Mouse (Mus musculus): Measurements from ENCODE around the gene Slc30a5.
"Not testable (repeated sequence)": the region's sequence is repeated elsewhere in the genome, so short reads cannot be mapped to it uniquely, and the experiment has no call there.

Slc30a5 gene

GRCm38 (mm10) chr13:100832741-100833639 lies at the start of gene Slc30a5:
TSS of gene Slc30a5 (minus strand) at chr13:100833427.
- DNase-seq (ENCODE audit: extremely low spot score) = peak; percentile 99

GRCm38 (mm10) chr13:100881944-100882343 lies 48.7 kb upstream of the Slc30a5 start:
- DNase-seq (ENCODE audit: extremely low spot score) = no peak

GRCm38 (mm10) chr13:100879806-100880205 lies 46.6 kb upstream of the Slc30a5 start:
- DNase-seq (ENCODE audit: extremely low spot score) = no peak

DNA sequence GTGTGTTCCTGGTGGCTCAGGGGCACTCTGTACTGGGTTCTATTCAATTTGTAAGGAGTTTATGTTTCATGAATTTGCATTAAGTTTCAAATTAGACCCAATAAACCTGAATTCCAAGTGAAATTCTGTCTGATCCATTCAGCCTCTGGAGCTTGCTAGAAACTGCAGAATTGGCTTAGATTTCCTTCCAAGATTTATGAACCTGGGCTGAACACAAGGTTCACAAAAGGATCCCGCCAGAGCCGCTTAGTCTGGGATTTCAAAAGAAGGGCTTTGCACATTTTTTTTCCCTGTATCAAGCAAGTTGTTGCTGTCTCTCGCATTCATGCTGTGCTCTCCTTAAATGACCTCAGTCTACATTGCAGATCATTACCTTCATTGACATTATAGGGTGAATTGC lies 46.1 kb upstream of the Slc30a5 start:
- DNase-seq (ENCODE audit: extremely low spot score) = no peak

DNA sequence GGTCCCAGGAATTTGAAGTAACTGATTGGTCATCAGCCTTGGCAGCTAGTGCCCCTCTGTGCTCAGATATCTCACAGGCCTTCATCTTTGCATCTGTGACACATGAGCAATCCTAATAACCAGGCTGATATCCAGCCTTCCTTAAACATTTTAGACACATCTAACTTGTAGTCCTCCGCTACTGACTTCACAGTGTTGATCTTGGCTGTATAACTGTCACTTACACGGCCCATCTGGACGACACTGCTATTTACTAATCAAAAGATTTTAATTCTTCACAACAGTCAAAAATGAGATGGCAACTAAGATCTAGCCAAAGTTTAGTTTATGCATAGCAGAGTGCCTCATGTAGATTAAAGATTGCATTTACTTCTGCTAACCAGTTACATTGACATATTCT lies 45.0 kb upstream of the Slc30a5 start:
- DNase-seq (ENCODE audit: extremely low spot score) = no peak

GRCm38 (mm10) chr13:100877703-100878102 lies 44.5 kb upstream of the Slc30a5 start:
- no peak for DNase-seq (ENCODE audit: extremely low spot score)

- DNase-seq (ENCODE audit: extremely low spot score) = no peak
These were observed 41.9 kb upstream of the Slc30a5 start for GRCm38 (mm10) chr13:100875103-100875502.

DNA sequence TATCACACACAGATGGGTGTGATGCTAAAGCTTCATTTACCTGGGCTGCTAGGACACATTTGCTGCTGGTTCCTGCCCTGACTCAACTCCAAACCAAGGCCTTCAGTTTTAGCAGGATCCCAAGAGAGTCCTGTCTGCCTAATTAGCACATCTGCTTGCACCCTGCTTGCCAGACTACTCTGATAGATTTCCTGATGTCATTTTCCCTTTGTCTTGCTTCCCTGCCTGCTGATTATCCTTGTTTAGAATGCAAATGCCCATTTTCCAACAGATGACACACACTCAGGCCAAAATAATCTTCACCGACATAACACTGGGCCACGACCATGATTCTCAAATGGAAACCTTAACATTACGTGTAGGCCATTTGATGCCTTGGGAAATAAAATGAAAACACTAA lies 41.4 kb upstream of the Slc30a5 start:
- no peak for DNase-seq (ENCODE audit: extremely low spot score)

DNA sequence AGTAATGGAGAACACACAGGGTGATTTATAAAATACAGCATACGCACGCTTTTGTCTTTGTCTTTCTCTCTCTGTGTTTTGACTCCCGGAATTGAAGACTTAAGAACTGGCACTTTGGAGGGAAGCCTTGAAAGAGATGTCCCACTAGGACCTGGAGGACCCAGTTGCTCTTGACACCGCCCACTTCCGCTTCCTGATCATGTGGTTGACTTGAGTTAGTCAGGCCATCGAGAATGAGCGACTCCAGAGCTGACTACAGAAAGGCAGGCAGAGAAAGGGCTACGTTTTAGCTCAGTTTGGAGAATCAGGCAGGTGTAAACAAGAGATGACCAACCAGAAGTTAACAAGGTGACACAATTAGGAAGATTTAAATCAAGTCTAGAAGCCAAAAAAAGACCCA lies 40.3 kb upstream of the Slc30a5 start:
- no peak for DNase-seq (ENCODE audit: extremely low spot score)

DNA sequence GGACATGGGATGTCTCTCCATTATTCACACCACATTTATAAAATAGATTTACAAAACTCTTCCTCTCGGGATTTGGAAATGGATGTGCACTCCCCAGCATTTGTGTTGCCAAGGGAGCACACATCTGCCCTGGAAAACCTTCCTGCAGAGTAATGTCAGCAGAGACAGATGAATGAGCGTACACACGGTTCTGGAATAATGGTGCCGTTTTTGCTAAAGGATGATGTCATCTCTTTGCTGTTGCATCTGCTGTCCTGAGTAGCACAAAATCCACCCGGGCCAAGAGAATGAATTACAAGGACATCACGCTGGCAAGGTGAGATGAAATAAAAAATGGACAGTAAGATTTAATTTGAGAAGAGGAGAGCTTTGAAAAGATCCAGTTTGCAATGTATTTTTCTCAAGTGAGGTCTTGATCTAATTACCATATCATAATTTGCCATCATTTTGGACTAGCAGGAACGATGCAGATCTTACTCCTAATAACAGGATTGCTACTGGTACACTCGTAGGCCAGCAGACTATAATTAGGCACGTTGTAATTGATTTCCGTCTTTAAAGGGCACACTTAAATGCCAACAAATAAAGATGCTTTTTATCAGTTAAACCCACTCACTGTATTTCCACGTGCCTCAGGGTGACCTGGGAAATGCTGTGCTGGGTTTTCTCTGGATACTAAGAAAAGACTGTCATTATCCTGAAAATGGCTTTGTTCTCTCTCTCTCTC lies 38.4 kb upstream of the Slc30a5 start:
- no peak for DNase-seq (ENCODE audit: extremely low spot score)

DNA sequence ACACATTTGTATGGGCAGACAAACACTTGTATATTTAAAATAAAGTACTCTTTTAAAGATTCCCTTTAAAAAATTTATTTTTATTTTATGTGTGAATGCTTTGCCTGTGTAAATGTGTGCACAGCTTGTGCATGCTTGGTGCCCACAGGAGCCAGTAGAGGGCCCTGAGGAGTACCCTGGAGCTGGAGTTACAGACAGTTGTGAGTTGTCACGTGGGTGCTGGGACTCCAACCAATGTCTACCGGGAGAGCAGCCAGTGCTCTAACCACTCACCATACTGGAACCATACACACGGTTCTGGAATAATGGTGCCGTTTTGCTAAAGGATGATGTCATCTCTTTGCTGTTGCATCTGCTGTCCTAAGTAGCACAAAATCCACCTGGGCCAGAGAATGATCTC lies 36.6 kb upstream of the Slc30a5 start:
- DNase-seq (ENCODE audit: extremely low spot score) = no peak

GRCm38 (mm10) chr13:100866311-100866710 lies 33.1 kb upstream of the Slc30a5 start:
- DNase-seq (ENCODE audit: extremely low spot score) = no peak

DNA sequence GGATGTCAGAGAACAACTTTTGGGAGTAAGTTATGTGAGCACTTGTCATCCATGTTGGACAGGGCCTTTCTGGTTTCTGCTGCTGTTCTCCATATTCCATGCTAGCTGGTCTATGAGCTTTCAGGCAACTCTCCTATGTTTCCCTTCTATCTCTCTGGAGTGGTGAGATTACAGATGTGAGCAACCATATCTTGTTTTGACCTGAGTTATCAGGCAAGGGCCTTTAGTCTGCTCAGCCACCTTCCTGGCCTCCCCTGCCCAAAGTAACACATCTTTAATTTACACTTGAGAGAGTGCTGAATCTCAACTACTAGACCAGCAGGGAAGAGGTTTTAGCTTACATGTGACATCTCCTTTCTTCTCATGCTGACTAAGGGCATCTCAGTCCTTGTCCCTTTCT lies 32.5 kb upstream of the Slc30a5 start:
- DNase-seq (ENCODE audit: extremely low spot score) = no peak

DNA sequence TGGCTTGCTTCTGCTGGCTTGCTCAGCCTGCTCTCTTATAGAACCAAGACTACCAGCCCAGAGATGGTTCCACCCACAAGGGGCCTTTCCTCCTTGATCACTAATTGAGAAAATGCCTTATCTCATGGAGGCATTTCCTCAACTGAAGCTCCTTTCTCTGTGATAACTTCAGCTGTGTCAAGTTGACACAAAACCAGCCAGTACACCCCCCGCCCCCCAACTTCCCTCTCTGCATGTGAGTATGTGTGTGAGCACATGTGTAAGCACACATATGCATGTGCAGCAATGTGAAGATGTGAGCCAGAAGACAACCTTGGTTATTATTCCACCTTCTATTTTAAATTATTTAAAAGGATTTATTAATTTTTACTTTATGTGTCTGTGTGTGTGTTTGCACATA lies 30.7 kb upstream of the Slc30a5 start:
- DNase-seq (ENCODE audit: extremely low spot score) = not testable (repeated sequence)

DNA sequence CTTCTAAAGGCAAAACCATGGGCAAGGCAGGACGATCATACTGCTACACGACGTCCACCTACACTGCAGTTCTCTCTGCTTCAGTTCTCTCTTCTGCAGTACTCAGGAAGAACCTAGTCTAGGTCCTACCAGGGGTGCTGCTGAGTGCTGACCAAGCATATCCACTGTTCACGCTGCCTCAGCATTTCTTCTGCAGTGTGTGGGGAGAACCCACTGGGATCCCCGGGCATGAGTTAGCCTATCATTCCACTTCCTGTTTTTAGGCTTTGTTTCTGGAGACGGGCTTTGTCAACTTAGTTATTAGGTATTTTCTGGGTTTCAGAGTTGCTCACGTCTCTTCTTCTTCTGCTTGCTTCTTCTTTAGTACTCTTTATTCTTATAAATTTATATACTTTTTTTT lies 25.9 kb upstream of the Slc30a5 start:
- no peak for DNase-seq (ENCODE audit: extremely low spot score)

- peak; percentile 47 for DNase-seq (ENCODE audit: extremely low spot score)
These were observed 20.9 kb upstream of the Slc30a5 start for GRCm38 (mm10) chr13:100854174-100854573.

GRCm38 (mm10) chr13:100853120-100853519 lies 19.9 kb upstream of the Slc30a5 start:
- no peak for DNase-seq (ENCODE audit: extremely low spot score)

- DNase-seq (ENCODE audit: extremely low spot score) = no peak
These were observed 15.9 kb upstream of the Slc30a5 start for GRCm38 (mm10) chr13:100849137-100849536.

- DNase-seq (ENCODE audit: extremely low spot score) = peak; percentile 10
These were observed 13.8 kb upstream of the Slc30a5 start for GRCm38 (mm10) chr13:100846891-100847579.

GRCm38 (mm10) chr13:100846254-100846653 lies 13.0 kb upstream of the Slc30a5 start:
- DNase-seq (ENCODE audit: extremely low spot score) = no peak

DNA sequence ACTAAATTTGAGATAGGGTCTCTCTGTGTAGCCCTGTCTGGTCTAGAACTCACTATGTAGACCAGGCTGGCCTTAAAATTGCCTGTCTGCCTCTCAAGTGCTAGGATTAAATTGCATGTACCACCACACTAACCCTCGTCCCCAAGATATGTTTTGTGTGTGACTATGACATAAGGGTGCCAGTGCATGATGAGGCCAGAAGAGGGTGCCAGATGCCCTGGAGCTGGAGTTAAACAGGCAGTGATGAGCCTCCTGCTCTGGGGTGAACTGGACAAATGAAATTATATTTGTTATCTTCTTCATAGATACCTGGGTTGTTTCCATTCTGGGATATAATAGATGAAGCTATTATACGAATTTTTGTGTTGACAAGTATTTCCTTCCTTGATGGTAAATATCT lies 10.7 kb upstream of the Slc30a5 start:
- DNase-seq (ENCODE audit: extremely low spot score) = no peak

DNA sequence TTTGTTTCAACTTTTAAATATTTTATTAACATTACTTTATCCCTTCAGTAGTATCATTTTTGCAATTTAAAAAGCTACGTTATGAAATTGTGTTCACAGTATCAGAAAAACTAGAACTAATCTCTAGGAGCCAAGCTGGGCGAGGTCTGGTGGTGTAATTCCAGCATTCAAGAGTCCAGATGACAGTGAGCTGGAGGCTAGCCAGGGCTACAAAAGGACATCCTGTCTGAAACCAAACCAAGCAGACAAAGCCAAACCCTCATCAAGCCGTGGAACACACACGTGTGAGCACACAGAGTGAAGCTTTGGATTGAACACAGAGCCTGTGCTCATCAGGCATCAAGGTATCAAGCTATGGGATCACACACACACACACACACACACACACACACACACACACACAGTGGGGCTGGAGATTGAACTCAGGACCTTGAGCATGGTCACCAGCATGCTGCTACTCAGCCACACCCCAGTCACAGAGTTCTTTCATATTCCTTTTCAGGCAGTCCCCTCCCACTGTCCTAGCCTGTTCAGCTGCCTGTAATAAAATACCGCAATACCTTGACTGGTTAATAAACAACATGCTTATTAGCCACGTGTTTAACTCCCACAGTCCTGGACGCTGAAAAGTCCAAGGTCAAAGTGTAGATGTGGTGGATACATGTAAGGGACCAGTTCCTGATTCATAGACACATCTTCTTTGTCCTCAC lies 9.9 kb upstream of the Slc30a5 start:
- DNase-seq (ENCODE audit: extremely low spot score) = no peak

Measured in embryo, embryonic 9.5 days (tissue).